In the genomic region with DNA sequence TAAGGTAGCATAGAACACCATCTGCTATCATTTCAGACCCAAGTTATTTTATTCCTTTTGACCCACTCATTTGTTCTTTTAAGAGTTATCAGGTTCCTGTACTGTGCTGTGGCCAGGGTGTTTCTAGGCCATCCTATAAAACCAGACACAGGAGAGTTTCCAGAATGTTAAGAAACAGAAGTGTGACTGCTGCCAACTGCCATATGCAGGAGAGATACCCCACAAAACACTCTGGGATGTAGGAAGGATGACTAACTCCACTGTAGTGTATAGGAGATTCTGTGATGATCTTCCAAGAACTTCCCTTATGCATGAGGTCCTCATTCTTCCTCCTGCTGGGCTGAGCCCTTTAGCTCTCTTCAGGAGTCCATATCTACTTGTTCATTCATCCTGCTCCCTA, we compare ENCODE assay signal across 24 mouse cellular contexts.
DNase-seq lines count a peak whose midpoint lies in the region; ATAC-seq lines count a peak whose summit lies in the region.
"Had no signal": no experiment of that assay in that cellular context is flagged by ENCODE, and none has a peak within 500 bp of the region (broad histone marks: within the 10 kb centered on the region; RNA-seq: fewer than 3 reads in every experiment).

No protein-coding gene starts in this region.

- no peaks in the 10 kb centered on the region for H3K36me3 ChIP-seq in hindbrain, embryonic 11.5 days (ENCODE audit: control insufficient read depth, insufficient read depth, low read length)
- H3K36me3 ChIP-seq: embryonic facial prominence, embryonic 15.5 days; forebrain, embryonic 10.5 days; heart, embryonic 10.5 days had no signal

- intact Hi-C loops in left cerebral cortex, postnatal 14 days (cut with DNase I): no loop called here

- H3K27ac ChIP-seq in hindbrain, embryonic 11.5 days (ENCODE audit: low read depth, low read length): no peak overlapping the region
- H3K27ac ChIP-seq: embryonic facial prominence, embryonic 15.5 days; forebrain, embryonic 10.5 days; heart, embryonic 10.5 days; hindbrain, embryonic 14.5 days had no signal

- H3K4me2 ChIP-seq in hindbrain, embryonic 11.5 days (replicated peaks; ENCODE audit: low read depth, low read length): no peak overlapping the region
- H3K4me2 ChIP-seq: embryonic facial prominence, embryonic 15.5 days; hindbrain, embryonic 14.5 days had no signal

- no peak overlapping the region for H3K4me3 ChIP-seq in hindbrain, embryonic 11.5 days (ENCODE audit: low read depth, low read length)
- H3K4me3 ChIP-seq: embryonic facial prominence, embryonic 15.5 days; erythroblast, embryonic 14.5 days; forebrain, embryonic 10.5 days; heart, embryonic 10.5 days had no signal

- ATAC-seq in hindbrain, embryonic 11.5 days (ENCODE audit: low FRiP score): no peak
- ATAC-seq: activated CD4-positive, CD25-positive, alpha-beta regulatory T cell, adult 4 months; forebrain, embryonic 14.5 days; Patski had no signal

- H3K9ac ChIP-seq in hindbrain, embryonic 11.5 days (ENCODE audit: low read depth, low read length): no peak overlapping the region
- H3K9ac ChIP-seq: embryonic facial prominence, embryonic 15.5 days; hindbrain, embryonic 14.5 days had no signal

- no peaks in the 10 kb centered on the region for H3K4me1 ChIP-seq in hindbrain, embryonic 11.5 days (replicated peaks; ENCODE audit: control insufficient read depth, insufficient read depth, low read length)
- H3K4me1 ChIP-seq: embryonic facial prominence, embryonic 15.5 days; forebrain, embryonic 10.5 days; heart, embryonic 10.5 days had no signal

- H3K9me3 ChIP-seq in hindbrain, embryonic 11.5 days (ENCODE audit: control insufficient read depth, low read length): no peaks in the 10 kb centered on the region
- H3K9me3 ChIP-seq: embryonic facial prominence, embryonic 15.5 days; forebrain, embryonic 10.5 days; heart, embryonic 10.5 days had no signal

- peak; percentile 9 to 41 for DNase-seq in frontal cortex, postnatal 36 days (ENCODE audit: low spot score in 2 of 2)
- DNase-seq in frontal cortex, postnatal 14 days (ENCODE audit: low spot score in 2 of 2): no peak
- peak; percentile 6 to 8 for DNase-seq in right cerebral cortex, adult 2 months (ENCODE audit: low spot score in 2 of 2)
- DNase-seq in right cerebral cortex, postnatal 4 days: no peak
- DNase-seq in left cerebral cortex, postnatal 14 days (ENCODE audit: low spot score in 2 of 2): peak; percentile 3 to 21
- DNase-seq in hindbrain, embryonic 11.5 days (ENCODE audit: low spot score): no peak
- DNase-seq: adrenal gland, postnatal 14 days; cerebellum, adult 11 months; cerebellum, adult 8-10 months; cerebellum, postnatal 14 days; embryo, embryonic 11 days; gastrocnemius, postnatal 10 days; heart, adult 18-20 months; heart, postnatal 10 days; heart, postnatal 4 days had no signal

- no peaks in the 10 kb centered on the region for H3K27me3 ChIP-seq in hindbrain, embryonic 11.5 days (ENCODE audit: control insufficient read depth, insufficient read depth, low read length)
- H3K27me3 ChIP-seq: CH12.LX; embryonic facial prominence, embryonic 15.5 days; Patski had no signal

Comparison
In these comparisons a context has a peak if more than half of its experiments do, and no peak if none do; other contexts are left out.
1. DNase-seq: peak in frontal cortex, postnatal 36 days (2 of 2), right cerebral cortex, adult 2 months (2 of 2) and left cerebral cortex, postnatal 14 days (2 of 2); none in frontal cortex, postnatal 14 days (0 of 2), right cerebral cortex, postnatal 4 days (single experiment) and hindbrain, embryonic 11.5 days (single experiment).